Mouse (Mus musculus) central nervous system, embryonic 11.5 days (tissue): Measurements from ENCODE around the gene Mapkbp1. TPM values are rescaled to one million over a fixed set of nuclear protein-coding genes. Genes with fewer than 3 reads are reported as not detected.

Experiments used
- polyA plus RNA-seq: library from polyadenylated mRNA; depleted of rRNA; stranded (reverse); fragments of >200 nt; gene quantifications from 2 replicates; pipeline ENCODE4 v1.2.3, GENCODE M21; 2012; rRNA removed

Mapkbp1 gene
- 14.1 and 18.6 TPM in 2 replicates for polyA plus RNA-seq

GRCm38 (mm10) chr2:119972537-119972879, at the start of gene Mapkbp1:
Mapkbp1 (plus strand) TSS chr2:119972699.

DNA sequence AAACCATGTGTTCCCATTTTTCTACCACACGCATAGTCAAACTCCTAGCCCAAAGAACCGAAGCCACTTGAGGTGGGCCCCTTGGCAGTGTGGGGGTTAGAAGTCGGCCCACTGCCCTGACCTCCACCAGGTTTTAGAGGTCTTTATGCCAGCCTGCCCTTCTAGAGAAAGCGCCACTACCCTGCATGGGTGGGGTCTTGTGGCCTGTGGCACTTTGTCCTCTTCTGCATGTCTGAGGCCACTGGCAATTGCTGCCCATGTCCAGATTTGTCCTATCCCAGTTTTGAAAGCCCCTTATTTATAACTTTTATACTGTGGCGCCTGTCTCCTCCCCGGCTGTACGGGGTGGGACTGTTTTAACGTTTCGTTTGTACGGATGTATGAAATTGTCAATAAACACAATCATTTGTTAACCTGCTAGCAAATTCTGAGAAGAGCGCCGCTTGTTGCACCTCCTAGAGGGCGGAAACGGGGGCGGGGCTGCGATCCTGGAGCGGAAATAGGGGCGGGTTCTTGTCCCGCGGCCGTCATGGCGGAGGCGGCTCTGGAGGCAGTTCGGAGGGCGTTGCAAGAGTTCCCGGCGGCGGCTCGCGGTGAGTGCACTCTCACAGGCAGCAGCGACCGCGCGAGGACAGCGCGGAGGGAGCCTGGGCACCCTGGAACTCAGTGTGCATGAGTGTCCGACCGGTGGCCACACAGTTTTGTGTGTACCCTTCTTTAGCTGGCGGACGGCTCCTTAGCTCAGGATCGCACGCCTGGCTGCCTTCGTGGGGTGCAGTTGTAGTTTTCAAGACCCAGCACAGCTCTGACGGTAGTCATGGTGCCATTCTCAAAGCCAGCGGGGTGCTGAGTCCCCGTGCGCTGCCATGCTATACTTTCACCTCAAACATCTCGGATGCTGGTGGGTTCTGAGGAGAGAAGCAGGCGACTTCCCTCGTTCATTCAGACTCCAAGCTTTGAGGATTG, 54.8 kb downstream of the Mapkbp1 start, which contains the start of the genes Jmjd7 and Gm28042:
TSS of gene Jmjd7 (plus strand) at position 500 of the 966 bp plus-strand sequence.
TSS of gene Gm28042 (plus strand) at position 510 of the 966 bp plus-strand sequence.

DNA sequence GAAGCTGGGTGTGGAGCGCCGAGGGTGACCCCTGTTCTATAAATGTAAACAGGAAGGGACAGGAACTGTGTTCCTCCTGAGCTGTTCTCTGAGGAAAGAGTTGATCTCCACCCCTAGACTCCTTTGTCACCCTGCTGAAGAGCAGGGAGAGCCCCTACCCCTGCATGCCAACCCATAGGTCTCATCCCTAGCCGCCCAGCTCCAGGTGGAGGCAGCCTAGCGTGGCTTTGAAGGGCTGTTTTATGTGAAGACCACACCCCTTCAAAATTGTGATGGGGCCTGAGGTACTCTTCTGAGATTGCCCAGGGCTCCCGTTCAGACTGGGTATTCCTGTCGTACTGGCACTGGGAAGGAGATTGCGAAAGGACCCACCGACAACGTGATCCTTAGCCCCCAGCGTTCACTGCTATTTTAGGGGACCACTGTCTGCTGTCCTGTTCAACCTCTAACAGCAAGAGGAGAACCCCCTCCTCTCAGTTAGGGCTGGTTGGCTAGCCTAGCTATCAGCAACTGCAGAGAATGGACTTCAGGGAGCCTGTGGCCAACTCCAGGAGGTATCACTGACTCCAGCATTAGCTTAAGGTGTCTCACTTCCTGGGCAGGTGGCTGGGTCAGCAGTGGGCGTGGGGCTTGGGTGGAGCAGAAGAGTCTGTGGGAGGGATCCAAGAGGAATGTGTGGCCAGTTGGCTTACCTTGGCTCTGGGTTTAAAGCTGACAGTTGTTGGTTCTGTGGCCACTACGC, 60.4 kb downstream of the Mapkbp1 start, which contains the start of gene Pla2g4b:
TSS of gene Pla2g4b (plus strand) at position 692 of the 742 bp plus-strand sequence.

Other genes with a start within 250 kb of the Mapkbp1 start
- 1.1 TPM in 2 replicates for gene Itpka, start 230.4 kb upstream of the Mapkbp1 start, polyA plus RNA-seq
- 0.19 and 0.38 TPM in 2 replicates for gene Ltk, start 212.3 kb upstream of the Mapkbp1 start, polyA plus RNA-seq
- gene Rpap1, start 185.2 kb upstream of the Mapkbp1 start, polyA plus RNA-seq, result 23.3 and 29.2 TPM in 2 replicates
- gene Tyro3, start 175.0 kb upstream of the Mapkbp1 start, polyA plus RNA-seq, result 32.1 and 32.4 TPM in 2 replicates
- gene Mga, start 75.5 kb upstream of the Mapkbp1 start, polyA plus RNA-seq, result 19.9 and 26.0 TPM in 2 replicates
- 15.8 and 20.1 TPM in 2 replicates for gene Jmjd7, start 54.8 kb downstream of the Mapkbp1 start, polyA plus RNA-seq
- 14.9 and 17.6 TPM in 2 replicates for gene Gm28042, start 54.8 kb downstream of the Mapkbp1 start, polyA plus RNA-seq
- gene Pla2g4b, start 60.7 kb downstream of the Mapkbp1 start, polyA plus RNA-seq, result 22.5 and 25.5 TPM in 2 replicates
- gene Ehd4, start 181.9 kb downstream of the Mapkbp1 start, polyA plus RNA-seq, result 10.2 and 11.3 TPM in 2 replicates